Mouse (Mus musculus) neural tube, embryonic 15.5 days (tissue): ENCODE data around the gene Cdpf1. TPM values are rescaled to one million over a fixed set of nuclear protein-coding genes. Genes with fewer than 3 reads are reported as not detected.
"Not testable (repeated sequence)": the region's sequence is repeated elsewhere in the genome, so short reads cannot be mapped to it uniquely, and the experiment has no call there.

Source experiments
- ATAC-seq: fragments of 200-750 bp; cut with Nextera tagmentation; 2 replicates; pipeline ENCODE4 v1.8.0; 2017; ENCODE audit warnings: mild to moderate bottlenecking, moderate TSS enrichment, moderate library complexity; ENCODE audit not compliant: low FRiP score
- H3K27ac ChIP-seq: fragments of 300-500 bp; sonication (generic); replicated peaks from 2 replicates; pipeline ENCODE4 v1.5.1; 2015; ENCODE audit warnings: mild to moderate bottlenecking, inconsistent platforms
- H3K27me3 ChIP-seq: fragments of 300-500 bp; sonication (generic); replicated peaks from 2 replicates; pipeline ENCODE4 v1.6.1; 2015; ENCODE audit warnings: inconsistent platforms
- H3K36me3 ChIP-seq: fragments of 300-500 bp; sonication (generic); 2 replicates; pipeline ENCODE4 v1.6.1; 2015; ENCODE audit warnings: inconsistent platforms
- H3K4me1 ChIP-seq: fragments of 300-500 bp; sonication (generic); 2 replicates; pipeline ENCODE4 v1.6.1; 2015; ENCODE audit warnings: inconsistent platforms
- H3K4me2 ChIP-seq: fragments of 300-500 bp; sonication (generic); 2 replicates; pipeline ENCODE4 v1.6.1; 2015; ENCODE audit warnings: inconsistent platforms, mild to moderate bottlenecking, moderate library complexity
- H3K4me3 ChIP-seq: fragments of 300-500 bp; sonication (generic); replicated peaks from 2 replicates; pipeline ENCODE4 v1.5.1; 2015; ENCODE audit warnings: mild to moderate bottlenecking, inconsistent platforms
- H3K9ac ChIP-seq: fragments of 300-500 bp; sonication (generic); replicated peaks from 2 replicates; pipeline ENCODE4 v1.6.1; 2015; ENCODE audit warnings: mild to moderate bottlenecking, inconsistent platforms
- H3K9me3 ChIP-seq: fragments of 300-500 bp; sonication (generic); replicated peaks from 2 replicates; pipeline ENCODE4 v1.6.1; 2016; ENCODE audit warnings: inconsistent platforms
- WGBS: fragments of 180-500 bp; shearing (Covaris S2); methylation state at CpG from one replicate; pipeline ENCODE4 v1.1.7; 2015; ENCODE audit warnings: mixed read lengths; 5-methylcytosine and 5-hydroxymethylcytosine counted together
- polyA plus RNA-seq: library from polyadenylated mRNA; unstranded; fragments of >200 nt; fragmentation: Nextera tagmentation; extraction: Ambion mirVana; gene quantifications from 2 replicates; pipeline ENCODE4 v1.2.1, GENCODE M21; 2015

Cdpf1 gene
- polyA plus RNA-seq, 1 experiment from 2014 or later = 22.3 TPM

GRCm38 (mm10) chr15:85806886-85807285 lies 4.6 kb downstream of the Cdpf1 start:
- H3K4me1 ChIP-seq = peaks cover 10% of the 10 kb centered on the region
- 91% methylated on average over 4 of the region's 4 CpGs for WGBS
- ATAC-seq = no peak

GRCm38 (mm10) chr15:85802931-85803330 lies 8.6 kb downstream of the Cdpf1 start:
- no peaks in the 10 kb centered on the region for H3K27me3 ChIP-seq
- H3K36me3 ChIP-seq = no peaks in the 10 kb centered on the region
- WGBS = 85% methylated on average over 2 of the region's 2 CpGs
- H3K4me3 ChIP-seq = no peak overlapping the region
- no peak overlapping the region for H3K9ac ChIP-seq
- no peak overlapping the region for H3K4me2 ChIP-seq
- H3K27ac ChIP-seq = no peak overlapping the region
- no peaks in the 10 kb centered on the region for H3K9me3 ChIP-seq
- ATAC-seq = no peak
- no peaks in the 10 kb centered on the region for H3K4me1 ChIP-seq

More at GRCm38 (mm10) chr15:85806886-85807285, 4.6 kb downstream of the Cdpf1 start:
- H3K27ac ChIP-seq = no peak overlapping the region
- no peaks in the 10 kb centered on the region for H3K27me3 ChIP-seq
- no peaks in the 10 kb centered on the region for H3K9me3 ChIP-seq
- H3K4me3 ChIP-seq = no peak overlapping the region
- H3K4me2 ChIP-seq = no peak overlapping the region
- H3K9ac ChIP-seq = no peak overlapping the region
- no peaks in the 10 kb centered on the region for H3K36me3 ChIP-seq

GRCm38 (mm10) chr15:85798676-85799075 lies 12.8 kb downstream of the Cdpf1 start:
- Histone ChIP-seq H3K9me3 (no peaks in the 10 kb centered on the region), H3K4me2 (no peak overlapping the region), H3K9ac (no peak overlapping the region), H3K36me3 (no peaks in the 10 kb centered on the region), H3K27me3 (no peaks in the 10 kb centered on the region), H3K27ac (no peak overlapping the region), H3K4me3 (no peak overlapping the region), H3K4me1 (no peaks in the 10 kb centered on the region)
- WGBS = 92% methylated on average over 8 of the region's 8 CpGs
- ATAC-seq = no peak

- no peaks in the 10 kb centered on the region for H3K4me1 ChIP-seq
- no peak overlapping the region for H3K9ac ChIP-seq
- 82% methylated on average over 6 of the region's 6 CpGs for WGBS
- no peaks in the 10 kb centered on the region for H3K27me3 ChIP-seq
- no peak overlapping the region for H3K4me3 ChIP-seq
- no peak for ATAC-seq
- no peak overlapping the region for H3K27ac ChIP-seq
- no peaks in the 10 kb centered on the region for H3K36me3 ChIP-seq
- H3K9me3 ChIP-seq = no peaks in the 10 kb centered on the region
- no peak overlapping the region for H3K4me2 ChIP-seq
These were observed 16.0 kb downstream of the Cdpf1 start for GRCm38 (mm10) chr15:85795516-85795915.

GRCm38 (mm10) chr15:85792819-85793218 lies 18.7 kb downstream of the Cdpf1 start:
- no peak for ATAC-seq
- Histone ChIP-seq H3K27ac (no peak overlapping the region), H3K36me3 (no peaks in the 10 kb centered on the region), H3K4me2 (no peak overlapping the region), H3K4me3 (no peak overlapping the region), H3K9me3 (no peaks in the 10 kb centered on the region), H3K4me1 (no peaks in the 10 kb centered on the region), H3K27me3 (no peaks in the 10 kb centered on the region), H3K9ac (no peak overlapping the region)
- 82% methylated on average over 1 of the region's 1 CpGs for WGBS

GRCm38 (mm10) chr15:85791449-85791848 lies 20.0 kb downstream of the Cdpf1 start:
- H3K9ac ChIP-seq = no peak overlapping the region
- no peak for ATAC-seq
- no peaks in the 10 kb centered on the region for H3K4me1 ChIP-seq
- H3K9me3 ChIP-seq = no peaks in the 10 kb centered on the region
- no peak overlapping the region for H3K4me2 ChIP-seq
- H3K27ac ChIP-seq = no peak overlapping the region
- no peaks in the 10 kb centered on the region for H3K36me3 ChIP-seq
- 93% methylated on average over 4 of the region's 4 CpGs for WGBS
- no peaks in the 10 kb centered on the region for H3K27me3 ChIP-seq
- no peak overlapping the region for H3K4me3 ChIP-seq

- Histone ChIP-seq H3K4me1 (no peaks in the 10 kb centered on the region), H3K27me3 (no peaks in the 10 kb centered on the region), H3K4me2 (no peak overlapping the region), H3K9me3 (no peaks in the 10 kb centered on the region), H3K36me3 (no peaks in the 10 kb centered on the region), H3K9ac (no peak overlapping the region), H3K4me3 (no peak overlapping the region), H3K27ac (no peak overlapping the region)
- 76% methylated on average over 16 of the region's 16 CpGs for WGBS
- ATAC-seq = no peak
These were observed 22.9 kb downstream of the Cdpf1 start for GRCm38 (mm10) chr15:85788633-85789032.

GRCm38 (mm10) chr15:85788051-85788450 lies 23.4 kb downstream of the Cdpf1 start:
- H3K4me1 ChIP-seq = no peaks in the 10 kb centered on the region
- H3K27ac ChIP-seq = no peak overlapping the region
- no peak overlapping the region for H3K4me2 ChIP-seq
- no peak overlapping the region for H3K4me3 ChIP-seq
- no peak overlapping the region for H3K9ac ChIP-seq
- H3K27me3 ChIP-seq = no peaks in the 10 kb centered on the region
- H3K36me3 ChIP-seq = no peaks in the 10 kb centered on the region
- ATAC-seq = no peak
- 90% methylated on average over 4 of the region's 4 CpGs for WGBS
- no peaks in the 10 kb centered on the region for H3K9me3 ChIP-seq

- 95% methylated on average over 6 of the region's 6 CpGs for WGBS
- Histone ChIP-seq H3K27ac (no peak overlapping the region), H3K4me1 (no peaks in the 10 kb centered on the region), H3K4me3 (no peak overlapping the region), H3K9me3 (no peaks in the 10 kb centered on the region), H3K4me2 (no peak overlapping the region), H3K27me3 (no peaks in the 10 kb centered on the region), H3K9ac (no peak overlapping the region), H3K36me3 (no peaks in the 10 kb centered on the region)
- ATAC-seq = no peak
These were observed 24.0 kb downstream of the Cdpf1 start for GRCm38 (mm10) chr15:85787482-85787881.

- Histone ChIP-seq H3K36me3 (no peaks in the 10 kb centered on the region), H3K27me3 (no peaks in the 10 kb centered on the region), H3K4me2 (no peak overlapping the region), H3K4me1 (no peaks in the 10 kb centered on the region), H3K27ac (no peak overlapping the region), H3K9me3 (no peaks in the 10 kb centered on the region), H3K4me3 (no peak overlapping the region), H3K9ac (no peak overlapping the region)
- WGBS = 83% methylated on average over 5 of the region's 5 CpGs
- ATAC-seq = no peak
These were observed 24.8 kb downstream of the Cdpf1 start for GRCm38 (mm10) chr15:85786711-85787110.

GRCm38 (mm10) chr15:85784341-85784740 lies 27.2 kb downstream of the Cdpf1 start:
- WGBS = 98% methylated on average over 3 of the region's 3 CpGs
- Histone ChIP-seq H3K36me3 (no peaks in the 10 kb centered on the region), H3K27me3 (no peaks in the 10 kb centered on the region), H3K9ac (no peak overlapping the region), H3K27ac (no peak overlapping the region), H3K4me2 (no peak overlapping the region), H3K4me1 (no peaks in the 10 kb centered on the region), H3K4me3 (no peak overlapping the region), H3K9me3 (no peaks in the 10 kb centered on the region)
- ATAC-seq = no peak

GRCm38 (mm10) chr15:85783146-85783545 lies 28.4 kb downstream of the Cdpf1 start:
- Histone ChIP-seq H3K9ac (no peak overlapping the region), H3K27me3 (no peaks in the 10 kb centered on the region)
- WGBS = 91% methylated on average over 4 of the region's 4 CpGs

GRCm38 (mm10) chr15:85778891-85779290 lies 32.6 kb downstream of the Cdpf1 start:
- H3K4me3 ChIP-seq, H3K4me2 ChIP-seq, H3K36me3 ChIP-seq, ATAC-seq, H3K9me3 ChIP-seq, H3K9ac ChIP-seq, H3K27ac ChIP-seq, H3K4me1 ChIP-seq, H3K27me3 ChIP-seq: not testable (repeated sequence)
- WGBS = 93% methylated on average over 6 of the region's 6 CpGs

More at GRCm38 (mm10) chr15:85783146-85783545, 28.4 kb downstream of the Cdpf1 start:
- Histone ChIP-seq H3K4me1 (no peaks in the 10 kb centered on the region), H3K36me3 (no peaks in the 10 kb centered on the region), H3K4me3 (no peak overlapping the region), H3K27ac (no peak overlapping the region), H3K4me2 (no peak overlapping the region), H3K9me3 (no peaks in the 10 kb centered on the region)
- no peak for ATAC-seq
